Comparison of ENCODE assay signal across 9 mouse cellular contexts in genomic region chr11:84817362-84817761, GRCm38 (mm10). TPM values are rescaled to one million over a fixed set of nuclear protein-coding genes. Genes with fewer than 3 reads are reported as not detected.
DNase-seq lines count a peak whose midpoint lies in the region; ATAC-seq and TF ChIP-seq lines count a peak whose summit lies in the region.
"Had no signal": no experiment of that assay in that cellular context is flagged by ENCODE, and none has a peak within 500 bp of the region (broad histone marks: within the 10 kb centered on the region; RNA-seq: fewer than 3 reads in every experiment).

No protein-coding gene starts in this region.

- H3K27ac ChIP-seq in lung, embryonic 14.5 days (ENCODE audit: low read depth) = no peak overlapping the region
- no peak overlapping the region for H3K27ac ChIP-seq in liver, embryonic 14.5 days

- TF ChIP-seq EP300 in liver, embryonic 14.5 days (IDR thresholded peaks at IDR 0.05; ENCODE audit: low read depth) = no peak

- H3K4me1 ChIP-seq in lung, embryonic 14.5 days (ENCODE audit: insufficient read depth) = no peaks in the 10 kb centered on the region
- H3K4me1 ChIP-seq in liver, embryonic 14.5 days (replicated peaks; ENCODE audit: control insufficient read depth in 2 of 2, insufficient read depth in 2 of 2, low read length in 1 of 2) = peaks cover 29 to 39% of the 10 kb centered on the region in 2 experiments

- H3K9ac ChIP-seq in lung, embryonic 14.5 days = no peak overlapping the region
- no peak overlapping the region for H3K9ac ChIP-seq in liver, embryonic 14.5 days (replicated peaks)

- peak; percentile 54 to 60 for DNase-seq in cerebellum, postnatal 10 days
- no peak for DNase-seq in cerebellum, adult 18-20 months
- DNase-seq in lung, embryonic 14.5 days = peak; percentile 26
- DNase-seq in lung, postnatal 4 days = no peak
- peak; percentile 89 for DNase-seq in ES-CJ7 (ENCODE audit: low read depth, low spot score)
- DNase-seq in liver, embryonic 14.5 days (ENCODE audit: low read depth in 3 of 3, low spot score in 3 of 3) = no peak
- DNase-seq in layer of hippocampus, postnatal 25 days (ENCODE audit: extremely low spot score in 1 of 2, low spot score in 1 of 2) = no peak

- H3K4me3 ChIP-seq in lung, embryonic 14.5 days (ENCODE audit: low read depth, low read length) = no peak overlapping the region
- no peak overlapping the region for H3K4me3 ChIP-seq in liver, embryonic 14.5 days (ENCODE audit: insufficient read depth in 1 of 2, low read depth in 2 of 2, low read length in 2 of 2)

- no peak overlapping the region for H3K4me2 ChIP-seq in lung, embryonic 14.5 days
- H3K4me2 ChIP-seq in liver, embryonic 14.5 days (ENCODE audit: low read depth) = no peak overlapping the region; the same call in 1 of the 2 replicates

- H3K36me3 ChIP-seq in lung, embryonic 14.5 days (ENCODE audit: insufficient read depth) = no peaks in the 10 kb centered on the region
- H3K36me3 ChIP-seq in liver, embryonic 14.5 days (replicated peaks; ENCODE audit: control insufficient read depth, insufficient read depth, low read depth) = peaks cover 51% of the 10 kb centered on the region

- no peaks in the 10 kb centered on the region for H3K9me3 ChIP-seq in lung, embryonic 14.5 days (ENCODE audit: low read depth, low read length)
- H3K9me3 ChIP-seq in liver, embryonic 14.5 days (ENCODE audit: control insufficient read depth, low read length) = no peaks in the 10 kb centered on the region
- H3K9me3 ChIP-seq: heart, embryonic 15.5 days had no signal

- H3K27me3 ChIP-seq in lung, embryonic 14.5 days (ENCODE audit: insufficient read depth, low read length) = no peaks in the 10 kb centered on the region
- no peaks in the 10 kb centered on the region for H3K27me3 ChIP-seq in liver, embryonic 14.5 days (ENCODE audit: control insufficient read depth, insufficient read depth, low read length)
- H3K27me3 ChIP-seq: heart, embryonic 15.5 days had no signal

- TF ChIP-seq CTCF in lung, embryonic 14.5 days (IDR thresholded peaks at IDR 0.05; ENCODE audit: low read depth) = peak; percentile 28; the same call in 1 of the 2 replicates
- peak; percentile 63 for TF ChIP-seq CTCF in liver, embryonic 14.5 days (IDR thresholded peaks at IDR 0.05; ENCODE audit: low read depth)

- 77% methylated on average over 6 of the region's 6 CpGs for WGBS in lung, embryonic 14.5 days
- WGBS in liver, embryonic 14.5 days (ENCODE audit: insufficient replicate concordance) = 76% methylated on average over 6 of the region's 6 CpGs

- ATAC-seq in lung, embryonic 14.5 days (ENCODE audit: insufficient read depth) = no peak
- ATAC-seq in liver, embryonic 14.5 days (ENCODE audit: insufficient read depth) = no peak
- ATAC-seq in frontal cortex, adult (ENCODE audit: low TSS enrichment) = no peak

RNA-seq across cellular contexts. Expression of gene Mrm1, which starts 2.0 kb away (rescaled TPM):
- 7.6 and 12.1 TPM in 2 replicates for polyA plus RNA-seq in lung, embryonic 14.5 days (2014; fragmentation: Nextera tagmentation; extraction: Ambion mirVana)
- polyA plus RNA-seq in liver, embryonic 14.5 days (2012; rRNA removed) = 19.7 and 32.5 TPM in 2 replicates
- polyA plus RNA-seq in liver, embryonic 14.5 days (2014; fragmentation: Nextera tagmentation; extraction: Ambion mirVana) = 12.0 and 13.2 TPM in 2 replicates
- 10 to 100 TPM; 11.4 to 12.2 TPM for total RNA-seq in layer of hippocampus, postnatal 25 days (2021)

RNA-seq across cellular contexts. Expression of gene Dhrs11, which starts 11.4 kb away (rescaled TPM):
- 11.1 and 11.4 TPM in 2 replicates for polyA plus RNA-seq in lung, embryonic 14.5 days (2014; fragmentation: Nextera tagmentation; extraction: Ambion mirVana)
- polyA plus RNA-seq in liver, embryonic 14.5 days (2012; rRNA removed) = 210 and 211 TPM in 2 replicates
- 201 and 216 TPM in 2 replicates for polyA plus RNA-seq in liver, embryonic 14.5 days (2014; fragmentation: Nextera tagmentation; extraction: Ambion mirVana)
- total RNA-seq in layer of hippocampus, postnatal 25 days (2021) = 1 to 10 TPM; 4.6 to 6.6 TPM

RNA-seq across cellular contexts. Expression of gene Ggnbp2, which starts 53.3 kb away (rescaled TPM):
- polyA plus RNA-seq in lung, embryonic 14.5 days (2014; fragmentation: Nextera tagmentation; extraction: Ambion mirVana) = 63.7 and 64.2 TPM in 2 replicates
- 37.4 and 63.7 TPM in 2 replicates for polyA plus RNA-seq in liver, embryonic 14.5 days (2012; rRNA removed)
- polyA plus RNA-seq in liver, embryonic 14.5 days (2014; fragmentation: Nextera tagmentation; extraction: Ambion mirVana) = 48.5 and 52.9 TPM in 2 replicates
- 10 to 100 TPM; 76.5 to 90.6 TPM for total RNA-seq in layer of hippocampus, postnatal 25 days (2021)

Comparison
In these comparisons a context has a peak if more than half of its experiments do, and no peak if none do; other contexts are left out.
1. DNase-seq: peak in cerebellum, postnatal 10 days (2 of 2), lung, embryonic 14.5 days (single experiment) and ES-CJ7 (single experiment); none in cerebellum, adult 18-20 months (0 of 2), lung, postnatal 4 days (0 of 2), liver, embryonic 14.5 days (0 of 3) and layer of hippocampus, postnatal 25 days (0 of 2).
2. RNA of gene Dhrs11, which starts 11.4 kb away (polyA plus RNA-seq): 201 to 216 TPM in liver, embryonic 14.5 days; 11.1 to 11.4 TPM in lung, embryonic 14.5 days; every median in the first group is over 10 times any median in the second.